Mouse (Mus musculus): ENCODE measurements around the gene Kidins220.

Kidins220 gene

GRCm38 (mm10) chr12:25093241-25093774 is 118.6 kb downstream of the Kidins220 start:
- DNase-seq = peak; percentile 47 to 56

GRCm38 (mm10) chr12:25094621-25095521 is 120.1 kb downstream of the Kidins220 start:
- peak in 1 of 2 experiments; percentile 17 for DNase-seq

- DNase-seq = no peak
Observed at GRCm38 (mm10) chr12:25095538-25095937, 120.8 kb downstream of the Kidins220 start.

GRCm38 (mm10) chr12:25095974-25096639 is 121.4 kb downstream of the Kidins220 start:
- DNase-seq = peak; percentile 99

- DNase-seq = no peak
Observed at GRCm38 (mm10) chr12:25096640-25097051, 121.9 kb downstream of the Kidins220 start.

GRCm38 (mm10) chr12:25097052-25097209 is 122.2 kb downstream of the Kidins220 start, which contains the start of gene Id2:
Gene Id2 (minus strand): TSS chr12:25097140.
- no peak for DNase-seq

- DNase-seq = no peak
Observed at GRCm38 (mm10) chr12:25097210-25098160, 122.8 kb downstream of the Kidins220 start.

GRCm38 (mm10) chr12:25098161-25098550 is 123.4 kb downstream of the Kidins220 start:
- peak in 1 of 2 experiments; percentile 56 for DNase-seq

GRCm38 (mm10) chr12:25098561-25099312 is 124.0 kb downstream of the Kidins220 start:
- DNase-seq = peak; percentile 94 to 95

GRCm38 (mm10) chr12:25099313-25099562 is 124.5 kb downstream of the Kidins220 start:
- DNase-seq = peak in 1 of 2 experiments; percentile 41

- DNase-seq = peak in 1 of 2 experiments; percentile 50
Observed at GRCm38 (mm10) chr12:25099563-25100408, 125.1 kb downstream of the Kidins220 start.

- DNase-seq = peak; percentile 53 to 54
Observed at GRCm38 (mm10) chr12:25100411-25101217, 125.9 kb downstream of the Kidins220 start.

- DNase-seq = peak in 1 of 2 experiments; percentile 36
Observed at GRCm38 (mm10) chr12:25101389-25101788, 126.7 kb downstream of the Kidins220 start.

- DNase-seq = no peak
Observed at GRCm38 (mm10) chr12:25103911-25104310, 129.2 kb downstream of the Kidins220 start.

GRCm38 (mm10) chr12:25104541-25104940 is 129.8 kb downstream of the Kidins220 start:
- DNase-seq = no peak

- peak in 1 of 2 experiments; percentile 7 for DNase-seq
Observed at GRCm38 (mm10) chr12:25108865-25109264, 134.1 kb downstream of the Kidins220 start.

- peak in 1 of 2 experiments; percentile 39 for DNase-seq
Observed at GRCm38 (mm10) chr12:25109971-25110681, 135.4 kb downstream of the Kidins220 start.

GRCm38 (mm10) chr12:25110682-25111078 is 136.0 kb downstream of the Kidins220 start:
- no peak for DNase-seq
